ENCODE assay signal across 8 mouse cellular contexts in genomic region chr3:113080704-113081103, GRCm38 (mm10).
A peak's percentile ranks its signal among the peaks of the same experiment; 100 is the strongest.
DNase-seq lines count a peak whose midpoint lies in the region; ATAC-seq and TF ChIP-seq lines count a peak whose summit lies in the region.

No protein-coding gene starts in this region.

- no peak overlapping the region for H3K27ac ChIP-seq in heart, adult 2 months
- no peak overlapping the region for H3K27ac ChIP-seq in heart, embryonic 12.5 days (ENCODE audit: poor library complexity, severe bottlenecking)
- no peak overlapping the region for H3K27ac ChIP-seq in cortical plate, adult 2 months (ENCODE audit: insufficient read depth, low read length)

- H3K27me3 ChIP-seq in heart, adult 2 months (ENCODE audit: control insufficient read depth, insufficient read depth, low read length): no peaks in the 10 kb centered on the region
- no peaks in the 10 kb centered on the region for H3K27me3 ChIP-seq in heart, embryonic 12.5 days (replicated peaks)

- TF ChIP-seq EP300 in heart, adult 2 months (IDR thresholded peaks at IDR 0.05; ENCODE audit: insufficient read depth, low read depth, low read length): no peak

- WGBS in heart, adult 2 months: 0% methylated on average over 1 of the region's 1 CpGs
- 0% methylated on average over 1 of the region's 1 CpGs for WGBS in heart, embryonic 12.5 days

- ATAC-seq in heart, embryonic 12.5 days (ENCODE audit: insufficient number of reproducible peaks, low FRiP score): no peak

- no peaks in the 10 kb centered on the region for H3K79me2 ChIP-seq in heart, adult 2 months (replicated peaks; ENCODE audit: control insufficient read depth, insufficient read depth, low read length)

- H3K9ac ChIP-seq in heart, adult 2 months (ENCODE audit: low read depth, low read length): no peak overlapping the region
- H3K9ac ChIP-seq in heart, embryonic 12.5 days: no peak overlapping the region

- H3K36me3 ChIP-seq in heart, adult 2 months (ENCODE audit: control insufficient read depth, insufficient read depth, low read length): no peaks in the 10 kb centered on the region
- H3K36me3 ChIP-seq in heart, embryonic 12.5 days: no peaks in the 10 kb centered on the region

- no peaks in the 10 kb centered on the region for H3K4me1 ChIP-seq in heart, adult 2 months (ENCODE audit: control insufficient read depth, insufficient read depth, low read length)
- H3K4me1 ChIP-seq in heart, embryonic 12.5 days (replicated peaks): no peaks in the 10 kb centered on the region
- no peaks in the 10 kb centered on the region for H3K4me1 ChIP-seq in cortical plate, adult 2 months (ENCODE audit: control insufficient read depth, insufficient read depth, low read length)

- no peak overlapping the region for H3K4me3 ChIP-seq in heart, adult 2 months
- no peak overlapping the region for H3K4me3 ChIP-seq in heart, embryonic 12.5 days
- no peak overlapping the region for H3K4me3 ChIP-seq in cortical plate, adult 2 months (ENCODE audit: insufficient read depth, low read length)

- H3K9me3 ChIP-seq in heart, embryonic 12.5 days (replicated peaks): no peaks in the 10 kb centered on the region

- no peak for DNase-seq in heart, adult 2 months
- DNase-seq in thymus, postnatal 0 days (ENCODE audit: low spot score): peak; percentile 16
- no peak for DNase-seq in thymus, postnatal 36 days
- DNase-seq in hindlimb bud, embryonic 11.5 days (ENCODE audit: extremely low spot score, low read depth, low spot score): peak; percentile 47
- DNase-seq in mesoderm, embryonic 11.5 days (ENCODE audit: low read depth, low spot score): peak; percentile 69
- DNase-seq in spleen, postnatal 14 days (ENCODE audit: low spot score in 2 of 2): no peak

- intact Hi-C loops in heart, adult 2 months (cut with DNase I): no loop called here

- no peak for TF ChIP-seq POLR2A in heart, adult 2 months (IDR thresholded peaks at IDR 0.05; ENCODE audit: insufficient read depth, low read depth, low read length)
- TF ChIP-seq POLR2A in cortical plate, adult 2 months (IDR thresholded peaks at IDR 0.05; ENCODE audit: extremely low read depth, insufficient read depth, low read length): no peak

- no peak overlapping the region for H3K4me2 ChIP-seq in heart, embryonic 12.5 days

- TF ChIP-seq CTCF in heart, adult 2 months (IDR thresholded peaks at IDR 0.05): peak; percentile 67
- TF ChIP-seq CTCF in cortical plate, adult 2 months (IDR thresholded peaks at IDR 0.05; ENCODE audit: extremely low read depth, insufficient read depth, low read length): 0 out of 2 replicates have a peak, but pooled peaks have one; percentile 5

Comparison
In these comparisons a context has a peak if more than half of its experiments do, and no peak if none do; other contexts are left out.
1. DNase-seq: peak in thymus, postnatal 0 days (single experiment), hindlimb bud, embryonic 11.5 days (single experiment) and mesoderm, embryonic 11.5 days (single experiment); none in heart, adult 2 months (0 of 2), thymus, postnatal 36 days (0 of 2) and spleen, postnatal 14 days (0 of 2).